Mouse (Mus musculus) neural tube, embryonic 12.5 days (tissue): ENCODE measurements at regions not wholly inside any gene's neighbourhood (a gene's known extent, or its start where the extent isn't known, plus 50 kb on each side); places are given as distances from the start of the nearest gene placed in this dataset.

Experiments used
- ATAC-seq: fragments of 200-750 bp; cut with Nextera tagmentation; 2 replicates; pipeline ENCODE4 v1.8.0; 2017; ENCODE audit warnings: low read depth, mild to moderate bottlenecking, moderate TSS enrichment, moderate library complexity; ENCODE audit not compliant: low FRiP score
- H3K27ac ChIP-seq: fragments of 300-500 bp; sonication (generic); 2 replicates; pipeline ENCODE4 v1.5.1; 2016
- H3K27me3 ChIP-seq: fragments of 300-500 bp; sonication (generic); replicated peaks from 2 replicates; pipeline ENCODE4 v1.6.1; 2016; ENCODE audit warnings: mild to moderate bottlenecking
- H3K36me3 ChIP-seq: fragments of 300-500 bp; sonication (generic); 2 replicates; pipeline ENCODE4 v1.6.1; 2016; ENCODE audit warnings: mild to moderate bottlenecking
- H3K4me1 ChIP-seq: fragments of 300-500 bp; sonication (generic); 2 replicates; pipeline ENCODE4 v1.6.1; 2016
- H3K4me2 ChIP-seq: fragments of 300-500 bp; sonication (generic); replicated peaks from 2 replicates; pipeline ENCODE4 v1.6.1; 2016; ENCODE audit warnings: mild to moderate bottlenecking
- H3K4me3 ChIP-seq: fragments of 300-500 bp; sonication (generic); 2 replicates; pipeline ENCODE4 v1.5.1; 2016
- H3K9ac ChIP-seq: fragments of 300-500 bp; sonication (generic); 2 replicates; pipeline ENCODE4 v1.6.1; 2016; ENCODE audit warnings: mild to moderate bottlenecking
- H3K9me3 ChIP-seq: fragments of 300-500 bp; sonication (generic); 2 replicates; pipeline ENCODE4 v1.6.1; 2016; ENCODE audit warnings: mild to moderate bottlenecking
- WGBS: fragments of 180-500 bp; shearing (Covaris S2); methylation state at CpG from one replicate; pipeline ENCODE4 v1.1.7; 2016; 5-methylcytosine and 5-hydroxymethylcytosine counted together

DNA sequence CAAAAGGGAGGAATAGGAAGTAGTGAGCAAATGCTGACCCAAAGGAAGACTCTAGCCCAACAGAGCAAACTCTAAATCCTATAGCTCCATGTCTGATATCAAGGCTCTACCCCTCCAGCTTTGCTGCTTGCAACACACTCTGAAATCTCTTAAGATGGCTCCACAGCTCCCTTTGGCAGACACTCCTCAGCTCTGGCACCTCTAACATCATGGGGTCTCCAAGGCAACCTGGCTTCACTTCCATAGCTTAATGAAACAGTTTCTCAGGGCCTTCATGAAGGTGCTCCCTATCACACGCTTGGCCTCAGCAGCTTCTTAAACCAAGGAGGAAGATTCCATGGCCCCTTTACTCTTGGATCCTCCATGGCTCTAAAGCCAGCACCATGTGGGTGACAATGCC, 73.6 kb downstream of the Hes1 start:
- no peaks in the 10 kb centered on the region for H3K9me3 ChIP-seq
- WGBS, result 90% methylated on average over 1 of the region's 1 CpGs
- peaks cover 25% of the 10 kb centered on the region for H3K27me3 ChIP-seq
- no peak overlapping the region for H3K27ac ChIP-seq
- no peaks in the 10 kb centered on the region for H3K4me1 ChIP-seq
- H3K36me3 ChIP-seq, result no peaks in the 10 kb centered on the region
- no peak overlapping the region for H3K4me3 ChIP-seq
- H3K4me2 ChIP-seq, result no peak overlapping the region
- no peak for ATAC-seq
- no peak overlapping the region for H3K9ac ChIP-seq

DNA sequence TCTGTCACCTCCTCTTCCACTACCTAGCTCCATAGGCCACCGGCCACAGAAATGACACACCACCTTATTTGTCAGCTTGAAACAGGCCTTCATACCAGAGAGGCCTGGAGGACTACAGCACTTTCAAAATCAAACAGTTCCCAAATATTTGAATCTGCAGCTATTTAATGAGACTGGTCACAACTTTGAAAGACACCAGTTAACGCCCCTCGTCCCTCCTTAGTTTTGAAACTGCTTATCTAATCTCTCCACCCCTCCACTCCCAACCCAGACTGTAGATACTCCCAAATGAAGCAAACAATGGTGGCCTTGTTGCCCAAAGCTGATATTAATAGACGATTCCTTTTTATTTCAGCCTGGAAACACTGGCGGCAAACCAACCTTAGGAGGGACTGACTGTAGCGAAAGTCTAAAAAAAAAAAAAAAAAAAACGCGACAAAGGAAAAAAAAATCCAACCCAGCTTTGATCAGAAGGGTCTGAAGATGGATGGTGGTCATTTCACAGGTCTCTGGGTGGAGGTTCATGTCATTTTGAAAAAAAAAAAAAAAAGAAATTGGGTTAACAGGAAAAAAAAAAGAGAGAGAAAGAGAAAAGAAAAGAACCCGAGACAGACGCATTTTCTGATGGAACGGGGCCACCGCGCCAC, 80.8 kb downstream of the Hes1 start:
- no peak for ATAC-seq
- H3K4me1 ChIP-seq, result peaks cover 13% of the 10 kb centered on the region
- H3K9me3 ChIP-seq, result no peaks in the 10 kb centered on the region
- H3K27ac ChIP-seq, result no peak overlapping the region
- H3K4me2 ChIP-seq, result peak overlapping the region; percentile 55
- 18% methylated on average over 13 of the region's 13 CpGs for WGBS
- peaks cover 19% of the 10 kb centered on the region; the same call in 1 of the 2 replicates for H3K27me3 ChIP-seq
- H3K4me3 ChIP-seq, result no peak overlapping the region
- no peak overlapping the region for H3K9ac ChIP-seq
- H3K36me3 ChIP-seq, result no peaks in the 10 kb centered on the region

DNA sequence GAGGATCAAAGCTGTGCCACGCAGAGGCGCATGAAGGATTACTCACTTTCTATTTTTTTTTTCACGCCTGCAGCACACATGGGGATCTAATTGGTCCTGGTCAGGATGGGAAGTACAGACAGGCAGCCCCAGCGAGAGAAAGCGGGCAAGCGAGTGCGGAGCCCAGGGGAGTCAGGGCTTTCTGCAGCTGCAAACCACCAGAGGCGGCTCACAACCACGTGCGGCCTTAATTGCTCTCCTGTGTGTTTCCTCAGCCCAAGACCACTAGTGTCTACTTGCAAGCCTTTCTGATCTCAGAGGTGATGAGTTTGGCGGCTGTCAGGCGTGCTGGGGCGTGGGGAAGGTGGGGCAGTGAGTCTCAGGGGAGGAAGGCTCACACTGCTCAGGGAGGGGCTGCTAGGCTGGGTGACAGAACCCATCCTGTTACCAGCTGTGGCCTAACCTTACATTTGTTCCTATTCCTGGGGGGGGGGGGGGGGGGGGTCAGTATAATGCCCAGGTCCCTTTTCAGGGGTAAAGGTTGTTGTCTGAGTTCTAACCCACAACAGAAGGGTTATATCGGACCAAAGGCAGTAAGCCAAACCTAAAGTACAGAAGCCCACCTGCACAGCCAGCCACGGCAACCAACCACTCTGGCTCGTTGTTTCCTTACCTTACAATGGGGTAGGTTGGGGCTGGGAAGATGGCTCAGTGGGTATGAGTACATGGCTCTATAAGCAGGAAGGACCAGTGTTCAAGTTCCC, 81.5 kb downstream of the Hes1 start:
- H3K4me3 ChIP-seq, result no peak overlapping the region
- 12% methylated on average over 16 of the region's 16 CpGs for WGBS
- no peaks in the 10 kb centered on the region for H3K36me3 ChIP-seq
- no peak overlapping the region for H3K9ac ChIP-seq
- peak overlapping the region; percentile 55 for H3K4me2 ChIP-seq
- ATAC-seq, result peak; percentile 61
- H3K4me1 ChIP-seq, result peaks cover 13% of the 10 kb centered on the region
- no peaks in the 10 kb centered on the region for H3K9me3 ChIP-seq
- no peak overlapping the region for H3K27ac ChIP-seq
- peaks cover 19% of the 10 kb centered on the region; the same call in 1 of the 2 replicates for H3K27me3 ChIP-seq

- Histone ChIP-seq H3K27me3 (peaks cover 22% of the 10 kb centered on the region; the same call in 1 of the 2 replicates), H3K27ac (no peak overlapping the region), H3K9me3 (no peaks in the 10 kb centered on the region), H3K36me3 (no peaks in the 10 kb centered on the region), H3K9ac (no peak overlapping the region), H3K4me2 (no peak overlapping the region), H3K4me3 (no peak overlapping the region), H3K4me1 (peaks cover 13% of the 10 kb centered on the region)
- ATAC-seq, result 0 out of 2 replicates have a peak, but pooled peaks have one; percentile 8
- WGBS, result 33% methylated on average over 1 of the region's 1 CpGs
Observed at GRCm38 (mm10) chr16:30146208-30146525, 82.0 kb downstream of the Hes1 start.

- Histone ChIP-seq H3K9ac (no peak overlapping the region), H3K36me3 (no peaks in the 10 kb centered on the region), H3K9me3 (no peaks in the 10 kb centered on the region), H3K27me3 (peaks cover 19% of the 10 kb centered on the region; the same call in 1 of the 2 replicates), H3K4me1 (peaks cover 13% of the 10 kb centered on the region), H3K4me2 (no peak overlapping the region), H3K27ac (no peak overlapping the region), H3K4me3 (no peak overlapping the region)
- 80% methylated on average over 4 of the region's 4 CpGs for WGBS
- no peak for ATAC-seq
Observed at GRCm38 (mm10) chr16:30147296-30147695, 83.1 kb downstream of the Hes1 start.

DNA sequence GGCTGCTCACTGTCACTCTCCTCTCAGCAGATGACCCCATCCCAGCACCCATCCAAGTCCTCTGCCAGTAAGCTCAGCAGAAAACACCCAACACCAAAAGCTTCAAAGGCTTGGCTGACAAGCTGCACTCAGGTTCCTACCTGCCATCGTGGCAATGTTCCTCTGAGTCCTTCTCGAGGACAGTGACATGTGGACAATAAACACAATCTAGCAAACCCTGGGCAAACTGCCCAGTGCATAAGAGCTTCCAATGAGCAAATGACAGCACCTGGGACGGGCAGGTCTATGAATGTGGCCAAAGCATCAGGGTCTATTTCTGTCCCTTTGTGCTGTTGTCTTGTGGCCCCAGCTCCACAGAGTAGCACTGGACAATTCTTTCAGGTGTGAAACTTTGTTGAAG, 86.9 kb downstream of the Hes1 start:
- no peak overlapping the region for H3K9ac ChIP-seq
- WGBS, result 89% methylated on average over 3 of the region's 3 CpGs
- H3K4me3 ChIP-seq, result no peak overlapping the region
- no peak overlapping the region for H3K4me2 ChIP-seq
- no peak for ATAC-seq
- H3K27me3 ChIP-seq, result 0 out of 2 replicates have a peak, but pooled peaks cover 6% of the 10 kb centered on the region
- H3K36me3 ChIP-seq, result no peaks in the 10 kb centered on the region
- H3K4me1 ChIP-seq, result peaks cover 14% of the 10 kb centered on the region
- no peaks in the 10 kb centered on the region for H3K9me3 ChIP-seq
- H3K27ac ChIP-seq, result no peak overlapping the region

DNA sequence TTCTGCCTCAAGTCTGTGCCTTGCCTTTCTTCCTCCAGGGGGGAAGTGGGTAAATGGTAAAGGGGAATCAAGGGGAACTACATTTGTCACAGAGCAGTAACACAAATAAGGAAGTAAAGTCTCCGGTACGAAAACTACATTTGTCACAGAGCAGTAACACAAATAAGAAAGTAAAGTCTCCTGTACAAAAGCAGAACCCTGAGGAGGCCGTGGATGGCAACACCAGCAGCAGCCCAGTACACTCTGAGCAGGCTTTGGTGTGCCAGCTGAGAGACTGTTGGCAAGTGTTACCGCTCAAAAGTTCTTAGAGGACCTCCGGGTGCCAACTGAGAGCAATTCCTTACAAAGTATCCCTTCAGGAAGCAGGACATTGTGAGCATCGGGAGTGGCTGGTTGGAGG, 90.9 kb downstream of the Hes1 start:
- Histone ChIP-seq H3K9me3 (no peaks in the 10 kb centered on the region), H3K27ac (no peak overlapping the region), H3K27me3 (0 out of 2 replicates have a peak, but pooled peaks cover 3% of the 10 kb centered on the region), H3K4me1 (peaks cover 19% of the 10 kb centered on the region), H3K4me2 (no peak overlapping the region), H3K9ac (no peak overlapping the region), H3K36me3 (no peaks in the 10 kb centered on the region), H3K4me3 (no peak overlapping the region)
- WGBS, result 23% methylated on average over 6 of the region's 6 CpGs
- no peak for ATAC-seq

DNA sequence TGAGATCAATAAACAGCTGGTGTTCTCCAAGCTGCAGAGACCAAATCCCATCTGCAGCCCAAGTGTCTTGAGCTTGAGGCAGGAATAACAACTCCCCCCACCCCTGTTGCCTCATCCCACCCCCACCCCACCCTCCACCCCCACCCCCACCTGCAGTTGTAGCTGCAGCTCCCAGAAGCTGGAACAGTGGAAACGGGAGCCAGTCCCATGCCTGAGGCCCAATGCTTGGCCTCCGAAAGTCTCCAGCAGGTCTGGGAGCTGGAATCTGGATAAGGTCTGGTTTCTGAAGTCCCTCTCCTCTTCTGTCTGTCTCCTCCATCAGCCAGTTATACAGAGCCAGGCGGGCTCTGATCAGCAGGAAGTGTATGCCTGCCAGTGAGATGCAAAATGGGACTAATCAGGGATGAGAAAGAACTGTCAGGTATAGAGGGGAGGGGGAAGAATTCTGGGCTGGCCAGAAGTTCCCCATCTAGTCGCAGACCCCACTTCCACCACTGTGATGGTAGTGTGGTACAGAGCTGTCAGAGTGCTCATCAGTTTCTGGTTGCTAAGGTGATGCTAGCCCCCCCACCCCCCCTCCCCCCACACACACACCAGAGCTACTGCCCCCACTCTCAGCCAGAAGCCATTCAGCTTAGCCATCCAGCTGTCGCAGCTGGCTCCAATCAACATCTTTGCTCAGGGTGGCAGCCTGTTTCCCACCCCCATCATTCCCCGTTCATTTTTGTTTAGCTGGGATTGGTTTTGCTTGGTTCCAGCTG, 91.5 kb downstream of the Hes1 start:
- H3K27ac ChIP-seq, result no peak overlapping the region
- no peak overlapping the region for H3K9ac ChIP-seq
- no peaks in the 10 kb centered on the region for H3K9me3 ChIP-seq
- 0 out of 2 replicates have a peak, but pooled peaks cover 3% of the 10 kb centered on the region for H3K27me3 ChIP-seq
- WGBS, result 9% methylated on average over 6 of the region's 6 CpGs
- H3K4me2 ChIP-seq, result no peak overlapping the region
- H3K4me3 ChIP-seq, result no peak overlapping the region
- ATAC-seq, result peak; percentile 77; the same call in 1 of the 2 replicates
- H3K36me3 ChIP-seq, result no peaks in the 10 kb centered on the region
- H3K4me1 ChIP-seq, result peaks cover 19% of the 10 kb centered on the region

DNA sequence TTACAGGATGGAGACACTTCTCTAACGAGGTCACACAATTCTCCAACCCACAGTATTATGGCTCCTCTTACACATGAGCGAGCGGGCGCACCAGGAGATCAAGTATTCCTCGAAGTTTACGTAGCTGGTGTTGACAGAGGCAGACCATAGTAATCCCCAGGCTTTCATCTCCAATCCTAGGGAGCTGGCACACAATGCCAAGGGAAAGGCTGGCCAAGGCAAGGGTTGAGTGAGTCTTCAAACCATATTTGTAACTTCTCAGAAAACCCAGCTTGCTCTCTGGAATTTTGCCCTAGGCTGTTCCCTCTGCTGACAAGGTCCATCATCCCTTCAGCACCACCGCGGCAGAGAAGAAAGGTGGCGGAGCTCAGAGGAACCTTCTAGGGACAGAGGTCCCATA, 94.0 kb downstream of the Hes1 start:
- no peak overlapping the region for H3K4me2 ChIP-seq
- peaks cover 19% of the 10 kb centered on the region for H3K4me1 ChIP-seq
- no peaks in the 10 kb centered on the region for H3K9me3 ChIP-seq
- no peaks in the 10 kb centered on the region for H3K27me3 ChIP-seq
- no peak for ATAC-seq
- H3K9ac ChIP-seq, result no peak overlapping the region
- 95% methylated on average over 9 of the region's 9 CpGs for WGBS
- H3K4me3 ChIP-seq, result no peak overlapping the region
- H3K36me3 ChIP-seq, result no peaks in the 10 kb centered on the region
- no peak overlapping the region for H3K27ac ChIP-seq

- H3K4me3 ChIP-seq, result no peak overlapping the region
- WGBS, result 64% methylated on average over 2 of the region's 2 CpGs
- no peaks in the 10 kb centered on the region for H3K36me3 ChIP-seq
- H3K4me2 ChIP-seq, result no peak overlapping the region
- no peak overlapping the region for H3K27ac ChIP-seq
- no peak for ATAC-seq
- no peaks in the 10 kb centered on the region for H3K27me3 ChIP-seq
- peaks cover 13% of the 10 kb centered on the region for H3K4me1 ChIP-seq
- no peaks in the 10 kb centered on the region for H3K9me3 ChIP-seq
- H3K9ac ChIP-seq, result no peak overlapping the region
Observed at GRCm38 (mm10) chr16:30160399-30160798, 96.2 kb downstream of the Hes1 start.

DNA sequence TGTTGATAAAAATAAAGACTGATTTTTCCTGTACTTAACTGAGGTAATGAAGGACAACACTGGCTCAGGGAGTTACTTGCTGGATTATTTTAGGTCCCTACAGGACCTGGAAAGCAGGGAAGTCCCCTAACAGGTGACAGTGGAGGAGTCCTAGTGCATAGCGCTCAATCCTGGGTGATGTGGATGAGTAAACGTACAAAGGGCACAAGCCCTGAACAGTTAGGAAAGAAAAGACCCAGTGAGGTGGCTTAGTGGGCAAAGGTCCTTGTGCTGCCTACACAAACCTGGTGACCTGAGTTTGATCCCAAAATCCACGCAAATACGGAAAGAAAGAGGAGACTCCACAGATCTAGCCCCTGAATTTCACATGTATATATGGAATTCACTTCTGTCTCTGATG, 99.1 kb downstream of the Hes1 start:
- Histone ChIP-seq H3K4me3 (no peak overlapping the region), H3K4me1 (no peaks in the 10 kb centered on the region), H3K9me3 (no peaks in the 10 kb centered on the region), H3K4me2 (no peak overlapping the region), H3K27ac (no peak overlapping the region), H3K27me3 (no peaks in the 10 kb centered on the region), H3K36me3 (no peaks in the 10 kb centered on the region), H3K9ac (no peak overlapping the region)
- WGBS, result 91% methylated on average over 4 of the region's 4 CpGs
- ATAC-seq, result no peak

GRCm38 (mm10) chr16:30165667-30166180, 101.5 kb downstream of the Hes1 start:
- no peak overlapping the region for H3K9ac ChIP-seq
- 86% methylated on average over 3 of the region's 3 CpGs for WGBS
- H3K4me2 ChIP-seq, result no peak overlapping the region
- H3K4me3 ChIP-seq, result no peak overlapping the region
- H3K27ac ChIP-seq, result no peak overlapping the region
- no peaks in the 10 kb centered on the region for H3K36me3 ChIP-seq
- no peaks in the 10 kb centered on the region for H3K4me1 ChIP-seq
- ATAC-seq, result no peak
- H3K9me3 ChIP-seq, result no peaks in the 10 kb centered on the region
- H3K27me3 ChIP-seq, result no peaks in the 10 kb centered on the region
